Mouse (Mus musculus): ENCODE results near the gene Anapc16.

DNA sequence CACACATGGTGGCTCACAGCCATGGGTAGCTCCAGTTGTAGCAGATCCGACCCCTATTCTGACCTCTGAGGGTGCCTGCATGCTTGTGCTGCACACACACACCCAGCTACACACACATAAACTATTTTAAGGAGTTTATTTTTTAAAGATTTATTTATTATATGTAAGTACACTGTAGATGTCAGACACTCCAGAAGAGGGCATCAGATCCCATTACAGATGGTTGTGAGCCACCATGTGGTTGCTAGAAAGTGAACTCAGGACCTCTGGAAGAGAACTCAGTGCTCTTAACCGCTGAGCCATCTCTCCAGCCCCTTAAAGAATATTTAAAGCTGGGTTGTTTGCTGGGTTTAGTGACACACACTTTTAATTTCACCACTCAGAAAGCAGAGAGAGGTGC, 16.4 kb upstream of the Anapc16 start:
- no peak for TF ChIP-seq CTCF (IDR thresholded peaks at IDR 0.05; ENCODE audit: control insufficient read depth, insufficient read depth, low read length)
- TF ChIP-seq POLR2A (IDR thresholded peaks at IDR 0.05; ENCODE audit: borderline replicate concordance, control insufficient read depth, low read depth, low read length): no peak

Measured in bone marrow, adult 2 months (tissue).